23 mouse cellular contexts compared by ENCODE assay signal in the genomic region with DNA sequence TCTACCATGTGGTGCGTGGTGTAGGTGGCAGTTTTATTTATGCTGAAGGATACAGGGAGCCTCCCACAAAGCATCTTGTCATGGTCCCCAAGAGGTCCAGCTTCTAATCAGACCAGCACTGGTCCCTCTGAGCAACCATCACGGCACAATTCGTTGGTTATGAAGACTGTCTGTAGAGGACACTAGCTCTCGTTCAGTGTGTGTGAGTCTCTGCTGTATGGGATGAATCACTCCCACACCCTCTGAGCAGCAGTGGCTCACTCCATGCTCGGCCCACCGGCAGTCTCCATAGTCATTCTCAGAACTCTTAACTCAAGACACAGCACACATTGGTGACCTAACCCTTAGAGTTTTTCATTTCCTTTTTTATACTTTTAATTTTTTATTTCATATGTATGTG.
A peak's percentile ranks its signal among the peaks of the same experiment; 100 is the strongest.
DNase-seq lines count a peak whose midpoint lies in the region; ATAC-seq and TF ChIP-seq lines count a peak whose summit lies in the region.
"Had no signal": no experiment of that assay in that cellular context is flagged by ENCODE, and none has a peak within 500 bp of the region (broad histone marks: within the 10 kb centered on the region; RNA-seq: fewer than 3 reads in every experiment).

No protein-coding gene starts in this region.

- WGBS in liver, postnatal 0 days (ENCODE audit: insufficient replicate concordance): 67% methylated on average over 6 of the region's 6 CpGs
- 83% methylated on average over 6 of the region's 6 CpGs for WGBS in liver, embryonic 11.5 days

- no peak for TF ChIP-seq EP300 in liver, postnatal 0 days (IDR thresholded peaks at IDR 0.05; ENCODE audit: low read depth)

- H3K27me3 ChIP-seq in liver, postnatal 0 days (ENCODE audit: insufficient read depth, low read length): no peaks in the 10 kb centered on the region
- H3K27me3 ChIP-seq in liver, embryonic 11.5 days (replicated peaks; ENCODE audit: control insufficient read depth, insufficient read depth, low read length): no peaks in the 10 kb centered on the region
- H3K27me3 ChIP-seq: forebrain, embryonic 13.5 days; hindbrain, embryonic 12.5 days; hindbrain, embryonic 15.5 days had no signal

- H3K27ac ChIP-seq in liver, postnatal 0 days (ENCODE audit: low read depth): no peak overlapping the region
- H3K27ac ChIP-seq in liver, embryonic 11.5 days (ENCODE audit: low read depth, low read length): no peak overlapping the region
- H3K27ac ChIP-seq in brown adipose tissue, adult 24 weeks (replicated peaks; ENCODE audit: low read depth, low read length): peak overlapping the region; percentile 59; the same call in 1 of the 2 replicates
- H3K27ac ChIP-seq: forebrain, embryonic 10.5 days; forebrain, embryonic 13.5 days; heart, adult 2 months; heart, embryonic 10.5 days; heart, embryonic 13.5 days; hindbrain, embryonic 12.5 days; hindbrain, embryonic 15.5 days had no signal

- H3K4me1 ChIP-seq in liver, postnatal 0 days (ENCODE audit: insufficient read depth): peaks cover 9% of the 10 kb centered on the region
- H3K4me1 ChIP-seq in liver, embryonic 11.5 days (replicated peaks; ENCODE audit: control insufficient read depth, insufficient read depth, low read length): no peaks in the 10 kb centered on the region
- peaks cover 11% of the 10 kb centered on the region for H3K4me1 ChIP-seq in brown adipose tissue, adult 24 weeks (ENCODE audit: control insufficient read depth, insufficient read depth, insufficient read length, low read length)
- H3K4me1 ChIP-seq: forebrain, embryonic 13.5 days; heart, embryonic 10.5 days; hindbrain, embryonic 12.5 days; hindbrain, embryonic 15.5 days had no signal

- no peak overlapping the region for H3K9ac ChIP-seq in liver, postnatal 0 days (replicated peaks)
- H3K9ac ChIP-seq in liver, embryonic 11.5 days (ENCODE audit: low read depth, low read length): no peak overlapping the region
- H3K9ac ChIP-seq: forebrain, embryonic 13.5 days; heart, embryonic 13.5 days; hindbrain, embryonic 12.5 days; hindbrain, embryonic 15.5 days had no signal

- DNase-seq in frontal cortex, postnatal 36 days (ENCODE audit: low spot score in 2 of 2): no peak
- no peak for DNase-seq in liver, postnatal 0 days
- DNase-seq in liver, embryonic 11.5 days (ENCODE audit: low spot score): no peak
- DNase-seq in urinary bladder, postnatal 25 days (ENCODE audit: low spot score): no peak
- DNase-seq: adrenal gland, adult 8-10 months; adrenal gland, postnatal 25 days; cerebellum, adult 11-12 months; cerebellum, adult 8-10 months; cerebellum, postnatal 10 days; cerebellum, postnatal 36 days; gastrocnemius, postnatal 25 days; heart, adult 2 months; heart, postnatal 14 days had no signal

- H3K9me3 ChIP-seq in liver, postnatal 0 days (ENCODE audit: low read length): no peaks in the 10 kb centered on the region
- no peaks in the 10 kb centered on the region for H3K9me3 ChIP-seq in liver, embryonic 11.5 days (ENCODE audit: control insufficient read depth, low read length)
- H3K9me3 ChIP-seq: forebrain, embryonic 10.5 days; forebrain, embryonic 13.5 days; heart, embryonic 10.5 days; heart, embryonic 13.5 days; hindbrain, embryonic 12.5 days; hindbrain, embryonic 15.5 days had no signal

- H3K4me2 ChIP-seq in liver, postnatal 0 days (ENCODE audit: low read depth, low read length): peak overlapping the region; percentile 62; the same call in 1 of the 2 replicates
- H3K4me2 ChIP-seq in liver, embryonic 11.5 days: no peak overlapping the region
- H3K4me2 ChIP-seq: forebrain, embryonic 13.5 days; heart, embryonic 13.5 days; hindbrain, embryonic 12.5 days; hindbrain, embryonic 15.5 days had no signal

- no peaks in the 10 kb centered on the region for H3K36me3 ChIP-seq in liver, postnatal 0 days (replicated peaks; ENCODE audit: insufficient read depth, low read length)
- H3K36me3 ChIP-seq in liver, embryonic 11.5 days (ENCODE audit: control insufficient read depth, insufficient read depth, low read length): no peaks in the 10 kb centered on the region
- H3K36me3 ChIP-seq: forebrain, embryonic 10.5 days; heart, embryonic 10.5 days; heart, embryonic 13.5 days; hindbrain, embryonic 12.5 days; hindbrain, embryonic 15.5 days had no signal

- no peak for TF ChIP-seq CTCF in liver, postnatal 0 days (IDR thresholded peaks at IDR 0.05; ENCODE audit: low read depth)

- ATAC-seq in frontal cortex, adult (ENCODE audit: low TSS enrichment): peak; percentile 55; the same call in 1 of the 2 replicates
- ATAC-seq in liver, postnatal 0 days: no peak
- ATAC-seq in liver, embryonic 11.5 days (replicated peaks; ENCODE audit: low FRiP score): no peak
- ATAC-seq: activated CD4-positive, CD25-positive, alpha-beta regulatory T cell, adult 4 months; forebrain, embryonic 13.5 days; forebrain, embryonic 16.5 days had no signal

- no peak overlapping the region for H3K4me3 ChIP-seq in liver, postnatal 0 days (ENCODE audit: low read depth, low read length)
- no peak overlapping the region for H3K4me3 ChIP-seq in liver, embryonic 11.5 days (ENCODE audit: low read depth, low read length)
- H3K4me3 ChIP-seq in brown adipose tissue, adult 24 weeks (ENCODE audit: insufficient read depth, low read depth, low read length): no peak overlapping the region; the same call in 1 of the 2 replicates
- H3K4me3 ChIP-seq: forebrain, embryonic 10.5 days; forebrain, embryonic 13.5 days; heart, adult 2 months; heart, embryonic 10.5 days; heart, embryonic 13.5 days; hindbrain, embryonic 12.5 days; hindbrain, embryonic 15.5 days had no signal
